ENCODE assay signal across 19 mouse cellular contexts in the genomic region with DNA sequence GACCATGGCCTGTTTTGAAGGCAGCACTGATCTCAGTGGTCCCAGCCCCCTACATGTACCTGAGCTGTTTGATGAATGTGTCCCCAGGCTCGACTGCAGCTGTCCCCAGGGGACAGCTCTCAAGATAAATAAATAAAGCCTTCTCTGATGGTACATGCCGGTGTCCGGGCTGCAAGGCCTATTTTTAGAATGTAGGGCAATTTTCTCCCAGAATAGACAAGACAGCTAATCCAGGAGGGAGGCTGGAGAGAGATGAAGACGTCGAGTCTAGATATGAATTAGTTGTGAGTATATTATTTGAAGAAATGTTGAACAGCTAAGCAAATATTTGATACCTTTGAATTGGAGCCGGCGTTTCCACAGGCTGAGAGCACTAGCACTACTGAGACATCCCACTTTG. TPM values are rescaled to one million over a fixed set of nuclear protein-coding genes. Genes with fewer than 3 reads are reported as not detected.
DNase-seq lines count a peak whose midpoint lies in the region; ATAC-seq and TF ChIP-seq lines count a peak whose summit lies in the region.
"Had no signal": no experiment of that assay in that cellular context is flagged by ENCODE, and none has a peak within 500 bp of the region (broad histone marks: within the 10 kb centered on the region; RNA-seq: fewer than 3 reads in every experiment).

No protein-coding gene starts in this region.

- no peak for ATAC-seq in midbrain, embryonic 11.5 days (ENCODE audit: low FRiP score)
- ATAC-seq in midbrain, embryonic 16.5 days: no peak
- ATAC-seq in heart, postnatal 0 days (ENCODE audit: insufficient read depth, low read depth): no peak
- ATAC-seq in forebrain, postnatal 0 days: no peak
- ATAC-seq: forebrain, embryonic 13.5 days; intestine, embryonic 15.5 days had no signal

- no peaks in the 10 kb centered on the region for H3K36me3 ChIP-seq in midbrain, embryonic 11.5 days (ENCODE audit: control insufficient read depth, insufficient read depth, low read length)
- no peaks in the 10 kb centered on the region for H3K36me3 ChIP-seq in midbrain, embryonic 16.5 days (ENCODE audit: control insufficient read depth, insufficient read depth, low read length)
- no peaks in the 10 kb centered on the region for H3K36me3 ChIP-seq in heart, postnatal 0 days (replicated peaks; ENCODE audit: control insufficient read depth, insufficient read depth, low read length)
- no peaks in the 10 kb centered on the region for H3K36me3 ChIP-seq in forebrain, postnatal 0 days (ENCODE audit: insufficient read depth)
- H3K36me3 ChIP-seq: hindbrain, embryonic 15.5 days; intestine, embryonic 15.5 days; lung, embryonic 15.5 days; neural tube, embryonic 12.5 days had no signal

- peaks cover 5% of the 10 kb centered on the region; the same call in 1 of the 2 replicates for H3K4me1 ChIP-seq in midbrain, embryonic 11.5 days (ENCODE audit: control insufficient read depth, insufficient read depth, low read length)
- peaks cover 4% of the 10 kb centered on the region; the same call in 1 of the 2 replicates for H3K4me1 ChIP-seq in midbrain, embryonic 16.5 days (ENCODE audit: control insufficient read depth, insufficient read depth, low read length)
- H3K4me1 ChIP-seq in heart, postnatal 0 days (ENCODE audit: control insufficient read depth, insufficient read depth): peaks cover 9% of the 10 kb centered on the region; the same call in 1 of the 2 replicates
- no peaks in the 10 kb centered on the region for H3K4me1 ChIP-seq in forebrain, postnatal 0 days (ENCODE audit: insufficient read depth)
- H3K4me1 ChIP-seq: intestine, embryonic 15.5 days; neural tube, embryonic 12.5 days had no signal

- TF ChIP-seq CTCF in heart, postnatal 0 days (IDR thresholded peaks at IDR 0.05; ENCODE audit: low read depth): no peak
- TF ChIP-seq CTCF in forebrain, postnatal 0 days (IDR thresholded peaks at IDR 0.05; ENCODE audit: low read depth): no peak

- no peaks in the 10 kb centered on the region for H3K27me3 ChIP-seq in midbrain, embryonic 11.5 days (ENCODE audit: control insufficient read depth, insufficient read depth, low read length)
- H3K27me3 ChIP-seq in midbrain, embryonic 16.5 days (ENCODE audit: control insufficient read depth, insufficient read depth, low read depth, low read length): no peaks in the 10 kb centered on the region; the same call in 1 of the 2 replicates
- no peaks in the 10 kb centered on the region for H3K27me3 ChIP-seq in heart, postnatal 0 days (ENCODE audit: control insufficient read depth, insufficient read depth, low read length)
- H3K27me3 ChIP-seq in forebrain, postnatal 0 days (ENCODE audit: insufficient read depth, low read length): no peaks in the 10 kb centered on the region; the same call in 1 of the 2 replicates
- H3K27me3 ChIP-seq: forebrain, embryonic 13.5 days; hindbrain, embryonic 15.5 days; intestine, embryonic 15.5 days; neural tube, embryonic 12.5 days had no signal

- no peak overlapping the region for H3K27ac ChIP-seq in midbrain, embryonic 11.5 days (ENCODE audit: low read depth, low read length)
- no peak overlapping the region for H3K27ac ChIP-seq in midbrain, embryonic 16.5 days (ENCODE audit: low read length)
- no peak overlapping the region for H3K27ac ChIP-seq in heart, postnatal 0 days (ENCODE audit: low read depth)
- no peak overlapping the region for H3K27ac ChIP-seq in forebrain, postnatal 0 days (ENCODE audit: low read depth, low read length)
- H3K27ac ChIP-seq: forebrain, embryonic 13.5 days; hindbrain, embryonic 15.5 days; intestine, embryonic 15.5 days; liver, embryonic 14.5 days; lung, embryonic 15.5 days; neural tube, embryonic 12.5 days; stomach, postnatal 0 days had no signal

- peak; percentile 31 to 53 for DNase-seq in gastrocnemius, adult 8-10 months (ENCODE audit: low spot score in 2 of 2)
- no peak for DNase-seq in gastrocnemius, postnatal 14 days
- DNase-seq in midbrain, embryonic 11.5 days (ENCODE audit: low spot score, missing footprints): peak; percentile 37
- peak; percentile 23 for DNase-seq in heart, postnatal 0 days (ENCODE audit: low spot score)
- no peak for DNase-seq in forebrain, postnatal 0 days
- DNase-seq in thymus, postnatal 4 days: no peak
- DNase-seq: adrenal gland, adult 2 months; kidney, adult 9 months; kidney, postnatal 25 days; lung, postnatal 4 days; right cerebral cortex, postnatal 25 days had no signal

- 71% methylated on average over 7 of the region's 7 CpGs for WGBS in midbrain, embryonic 11.5 days
- WGBS in midbrain, embryonic 16.5 days: 57% methylated on average over 7 of the region's 7 CpGs
- WGBS in heart, postnatal 0 days: 33% methylated on average over 7 of the region's 7 CpGs
- 63% methylated on average over 7 of the region's 7 CpGs for WGBS in forebrain, postnatal 0 days

- TF ChIP-seq EP300 in heart, postnatal 0 days (IDR thresholded peaks at IDR 0.05; ENCODE audit: low read depth): no peak

- H3K9ac ChIP-seq in midbrain, embryonic 11.5 days (ENCODE audit: low read length): no peak overlapping the region
- no peak overlapping the region for H3K9ac ChIP-seq in midbrain, embryonic 16.5 days (ENCODE audit: low read depth, low read length)
- no peak overlapping the region for H3K9ac ChIP-seq in heart, postnatal 0 days (replicated peaks; ENCODE audit: low read depth, low read length)
- H3K9ac ChIP-seq in forebrain, postnatal 0 days: no peak overlapping the region
- H3K9ac ChIP-seq: forebrain, embryonic 13.5 days; hindbrain, embryonic 15.5 days; intestine, embryonic 15.5 days; liver, embryonic 14.5 days; lung, embryonic 15.5 days; neural tube, embryonic 12.5 days had no signal

- intact Hi-C loops in gastrocnemius, postnatal 14 days (cut with DNase I; ENCODE audit: low total_unique reads): no loop called here

- no peaks in the 10 kb centered on the region for H3K9me3 ChIP-seq in midbrain, embryonic 11.5 days (ENCODE audit: control insufficient read depth, low read length)
- no peaks in the 10 kb centered on the region for H3K9me3 ChIP-seq in midbrain, embryonic 16.5 days (replicated peaks; ENCODE audit: control insufficient read depth, low read length, poor library complexity, severe bottlenecking)
- H3K9me3 ChIP-seq in heart, postnatal 0 days (replicated peaks; ENCODE audit: control insufficient read depth, low read length): no peaks in the 10 kb centered on the region
- no peaks in the 10 kb centered on the region for H3K9me3 ChIP-seq in forebrain, postnatal 0 days (ENCODE audit: low read length)
- H3K9me3 ChIP-seq: forebrain, embryonic 13.5 days; hindbrain, embryonic 15.5 days; intestine, embryonic 15.5 days; lung, embryonic 15.5 days; neural tube, embryonic 12.5 days had no signal

- no peak overlapping the region for H3K4me3 ChIP-seq in midbrain, embryonic 11.5 days (ENCODE audit: low read depth, low read length)
- no peak overlapping the region for H3K4me3 ChIP-seq in midbrain, embryonic 16.5 days (ENCODE audit: low read depth, low read length)
- no peak overlapping the region for H3K4me3 ChIP-seq in heart, postnatal 0 days (ENCODE audit: low read depth, low read length)
- H3K4me3 ChIP-seq in forebrain, postnatal 0 days (ENCODE audit: low read depth, low read length): no peak overlapping the region
- H3K4me3 ChIP-seq: forebrain, embryonic 13.5 days; hindbrain, embryonic 15.5 days; intestine, embryonic 15.5 days; lung, embryonic 15.5 days; neural tube, embryonic 12.5 days had no signal

- H3K4me2 ChIP-seq in midbrain, embryonic 11.5 days: no peak overlapping the region
- no peak overlapping the region for H3K4me2 ChIP-seq in midbrain, embryonic 16.5 days (ENCODE audit: low read length)
- H3K4me2 ChIP-seq in heart, postnatal 0 days (ENCODE audit: low read depth, low read length): no peak overlapping the region
- H3K4me2 ChIP-seq in forebrain, postnatal 0 days (ENCODE audit: low read depth): no peak overlapping the region
- H3K4me2 ChIP-seq: forebrain, embryonic 13.5 days; hindbrain, embryonic 15.5 days; intestine, embryonic 15.5 days; lung, embryonic 15.5 days; neural tube, embryonic 12.5 days had no signal

RNA-seq across cellular contexts. Expression of a gene that starts 35.7 kb away (rescaled TPM):
- total RNA-seq in gastrocnemius, adult 8-10 months (2022): 10 to 100 TPM; 24.3 to 38.8 (median 31.9) TPM
- 10 to 100 TPM; 25.6 to 26.9 TPM for total RNA-seq in gastrocnemius, postnatal 14 days (2021)
- polyA plus RNA-seq in midbrain, embryonic 11.5 days (2014; fragmentation: Nextera tagmentation; extraction: Ambion mirVana): 47.9 and 50.6 TPM in 2 replicates
- 33.3 TPM in 2 replicates for polyA plus RNA-seq in midbrain, embryonic 16.5 days (2015; fragmentation: Nextera tagmentation; extraction: Ambion mirVana)
- total RNA-seq in heart, postnatal 0 days (2014; rRNA removed; ENCODE audit: low replicate concordance): 22.2 and 23.7 TPM in 2 replicates
- polyA plus RNA-seq in heart, postnatal 0 days (2015; fragmentation: Nextera tagmentation; extraction: Ambion mirVana): 23.4 and 25.3 TPM in 2 replicates
- 43.6 and 49.4 TPM in 2 replicates for total RNA-seq in forebrain, postnatal 0 days (2014; rRNA removed)
- 35.9 and 39.0 TPM in 2 replicates for polyA plus RNA-seq in forebrain, postnatal 0 days (2015; fragmentation: Nextera tagmentation; extraction: Ambion mirVana)

RNA-seq across cellular contexts. Expression of a gene that starts 48.2 kb away (rescaled TPM):
- 1 to 10 TPM in 1 of 4 experiments, under 1 TPM in 3; 0.13 to 1.1 (median 0.23) TPM for total RNA-seq in gastrocnemius, adult 8-10 months (2022)
- 1 to 10 TPM; 1.2 to 2.1 TPM for total RNA-seq in gastrocnemius, postnatal 14 days (2021)
- polyA plus RNA-seq in midbrain, embryonic 11.5 days (2014; fragmentation: Nextera tagmentation; extraction: Ambion mirVana): 55.1 and 55.6 TPM in 2 replicates
- polyA plus RNA-seq in midbrain, embryonic 16.5 days (2015; fragmentation: Nextera tagmentation; extraction: Ambion mirVana): 9.6 and 13.2 TPM in 2 replicates
- total RNA-seq in heart, postnatal 0 days (2014; rRNA removed; ENCODE audit: low replicate concordance): 5.7 and 16.3 TPM in 2 replicates
- 9.0 and 9.3 TPM in 2 replicates for polyA plus RNA-seq in heart, postnatal 0 days (2015; fragmentation: Nextera tagmentation; extraction: Ambion mirVana)
- 7.5 and 9.9 TPM in 2 replicates for total RNA-seq in forebrain, postnatal 0 days (2014; rRNA removed)
- 8.3 and 11.8 TPM in 2 replicates for polyA plus RNA-seq in forebrain, postnatal 0 days (2015; fragmentation: Nextera tagmentation; extraction: Ambion mirVana)

Comparison
In these comparisons a context has a peak if more than half of its experiments do, and no peak if none do; other contexts are left out.
1. DNase-seq: peak in gastrocnemius, adult 8-10 months (2 of 2), midbrain, embryonic 11.5 days (single experiment) and heart, postnatal 0 days (single experiment); none in gastrocnemius, postnatal 14 days (single experiment), forebrain, postnatal 0 days (single experiment) and thymus, postnatal 4 days (single experiment).